Mouse (Mus musculus) embryonic facial prominence, embryonic 13.5 days (tissue): Measurements from ENCODE around the gene Ranbp17. TPM values are rescaled to one million over a fixed set of nuclear protein-coding genes. Genes with fewer than 3 reads are reported as not detected.
"Not testable (repeated sequence)": the region's sequence is repeated elsewhere in the genome, so short reads cannot be mapped to it uniquely, and the experiment has no call there.

Source experiments
- ATAC-seq: fragments of 200-750 bp; cut with Nextera tagmentation; 2 replicates; pipeline ENCODE4 v1.8.0; 2017; ENCODE audit warnings: low read depth; ENCODE audit not compliant: insufficient number of reproducible peaks, insufficient read depth, low FRiP score, low TSS enrichment
- H3K27ac ChIP-seq: fragments of 300-500 bp; sonication (generic); 2 replicates; pipeline ENCODE4 v1.5.1; 2015; ENCODE audit warnings: moderate library complexity, mild to moderate bottlenecking, inconsistent platforms
- H3K27me3 ChIP-seq: fragments of 300-500 bp; sonication (generic); 2 replicates; pipeline ENCODE4 v1.6.1; 2015; ENCODE audit warnings: mild to moderate bottlenecking, inconsistent platforms
- H3K36me3 ChIP-seq: fragments of 300-500 bp; sonication (generic); 2 replicates; pipeline ENCODE4 v1.6.1; 2015; ENCODE audit warnings: mild to moderate bottlenecking, inconsistent platforms
- H3K4me1 ChIP-seq: fragments of 300-500 bp; sonication (generic); 2 replicates; pipeline ENCODE4 v1.6.1; 2015; ENCODE audit warnings: inconsistent platforms
- H3K4me2 ChIP-seq: fragments of 300-500 bp; sonication (generic); 2 replicates; pipeline ENCODE4 v1.6.1; 2015; ENCODE audit warnings: moderate library complexity, mild to moderate bottlenecking, inconsistent platforms
- H3K4me3 ChIP-seq: fragments of 300-500 bp; sonication (generic); 2 replicates; pipeline ENCODE4 v1.5.1; 2015; ENCODE audit warnings: mild to moderate bottlenecking, inconsistent platforms
- H3K9ac ChIP-seq: fragments of 300-500 bp; sonication (generic); 2 replicates; pipeline ENCODE4 v1.6.1; 2015; ENCODE audit warnings: mild to moderate bottlenecking, inconsistent platforms
- H3K9me3 ChIP-seq: fragments of 300-500 bp; sonication (generic); 2 replicates; pipeline ENCODE4 v1.6.1; 2016; ENCODE audit warnings: inconsistent platforms
- WGBS: fragments of 180-500 bp; shearing (Covaris S2); methylation state at CpG from one replicate; pipeline ENCODE4 v1.1.7; 2015; ENCODE audit warnings: mixed read lengths; 5-methylcytosine and 5-hydroxymethylcytosine counted together
- polyA plus RNA-seq: library from polyadenylated mRNA; unstranded; fragments of >200 nt; fragmentation: Nextera tagmentation; extraction: Ambion mirVana; gene quantifications from 2 replicates; pipeline ENCODE4 v1.2.1, GENCODE M21; 2015

Gene Ranbp17
- polyA plus RNA-seq, 1 experiment from 2014 or later: 5.5 TPM

DNA sequence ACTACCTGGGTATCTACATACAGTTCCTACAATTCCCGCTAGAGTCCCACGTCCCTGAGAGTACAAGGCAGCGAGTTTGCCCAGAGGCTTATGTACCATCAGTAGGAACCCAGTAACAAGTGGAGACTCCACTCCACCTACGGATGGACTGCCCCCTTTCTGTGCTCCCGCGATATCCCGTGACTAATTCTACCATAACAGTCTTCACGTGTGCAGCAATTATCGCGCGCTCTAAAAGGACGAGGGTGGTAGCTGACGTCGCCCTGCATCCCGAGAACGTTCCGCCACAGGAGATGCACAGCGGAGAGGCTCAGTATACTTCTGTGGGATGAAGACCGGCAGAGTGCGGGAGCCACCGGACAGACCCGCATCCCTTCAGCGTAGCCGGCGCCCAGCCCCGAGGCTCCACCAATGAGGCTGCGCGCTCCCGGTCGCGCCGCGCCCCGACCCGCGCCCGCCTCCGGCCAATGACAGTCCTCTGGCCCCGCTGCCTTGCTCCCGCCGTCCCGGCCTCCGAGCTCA, 631 bp downstream of the Ranbp17 start:
- Histone ChIP-seq H3K9me3 (0 out of 2 replicates have a peak, but pooled peaks cover 2% of the 10 kb centered on the region), H3K4me2 (peak overlapping the region; percentile 80), H3K27me3 (no peaks in the 10 kb centered on the region), H3K4me3 (peak overlapping the region; percentile 92), H3K4me1 (0 out of 2 replicates have a peak, but pooled peaks cover 3% of the 10 kb centered on the region), H3K9ac (peak overlapping the region; percentile 80), H3K27ac (peak overlapping the region; percentile 55; the same call in 1 of the 2 replicates), H3K36me3 (no peaks in the 10 kb centered on the region)
- peak; percentile 78 for ATAC-seq
- WGBS: under 1% methylated on average over 43 of the region's 43 CpGs

DNA sequence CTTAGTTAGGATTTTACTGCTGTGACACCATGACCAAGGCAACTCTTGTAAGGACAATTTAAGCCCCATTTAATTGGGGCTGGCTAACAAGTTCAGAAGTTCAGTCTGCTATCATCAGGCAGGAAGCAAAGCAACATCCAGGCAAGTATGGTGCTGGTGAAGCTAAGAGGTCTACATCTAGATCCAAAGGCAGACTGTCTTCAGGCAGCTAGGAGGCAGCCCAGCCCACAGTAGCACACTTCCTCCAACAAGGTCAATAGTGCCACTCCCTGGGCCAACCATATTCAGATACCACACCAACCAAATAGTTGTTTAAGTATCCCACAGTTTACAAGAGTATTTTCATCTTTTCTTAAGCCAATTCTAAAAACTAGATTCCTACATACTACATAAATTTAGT, 4.1 kb downstream of the Ranbp17 start:
- Histone ChIP-seq H3K9me3 (no peaks in the 10 kb centered on the region), H3K4me3 (no peak overlapping the region), H3K27me3 (no peaks in the 10 kb centered on the region), H3K4me2 (no peak overlapping the region), H3K4me1 (0 out of 2 replicates have a peak, but pooled peaks cover 3% of the 10 kb centered on the region), H3K9ac (no peak overlapping the region), H3K27ac (no peak overlapping the region), H3K36me3 (no peaks in the 10 kb centered on the region)
- no peak for ATAC-seq

- no peak overlapping the region for H3K4me2 ChIP-seq
- H3K27ac ChIP-seq: no peak overlapping the region
- H3K4me3 ChIP-seq: no peak overlapping the region
- no peaks in the 10 kb centered on the region for H3K9me3 ChIP-seq
- H3K36me3 ChIP-seq: no peaks in the 10 kb centered on the region
- no peaks in the 10 kb centered on the region for H3K4me1 ChIP-seq
- WGBS: 69% methylated on average over 4 of the region's 4 CpGs
- no peaks in the 10 kb centered on the region for H3K27me3 ChIP-seq
- no peak for ATAC-seq
- H3K9ac ChIP-seq: no peak overlapping the region
Measured at GRCm38 (mm10) chr11:33485746-33486145, 27.8 kb downstream of the Ranbp17 start.

DNA sequence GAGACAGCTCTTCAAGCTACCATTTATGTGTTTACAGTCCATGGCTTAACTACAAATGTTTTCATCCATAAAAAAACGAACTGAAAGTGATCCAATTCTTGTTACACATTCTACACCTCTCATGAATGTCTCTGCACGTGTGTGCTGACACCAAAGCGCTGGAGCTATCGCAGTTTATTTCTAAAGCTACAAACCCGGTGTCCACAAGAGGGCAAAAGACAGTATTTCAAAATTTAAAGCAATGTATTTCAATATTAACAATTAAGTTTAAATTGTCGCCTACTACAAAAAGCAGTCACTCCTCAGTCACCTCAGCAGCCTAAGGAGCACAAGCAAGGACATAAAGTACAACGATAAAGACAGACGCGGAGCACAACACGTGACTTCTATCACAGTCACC, 33.1 kb downstream of the Ranbp17 start:
- no peaks in the 10 kb centered on the region for H3K9me3 ChIP-seq
- no peaks in the 10 kb centered on the region for H3K36me3 ChIP-seq
- H3K27me3 ChIP-seq: no peaks in the 10 kb centered on the region
- 83% methylated on average over 10 of the region's 10 CpGs for WGBS
- no peak overlapping the region for H3K4me2 ChIP-seq
- H3K27ac ChIP-seq: no peak overlapping the region
- ATAC-seq: no peak
- no peak overlapping the region for H3K9ac ChIP-seq
- H3K4me3 ChIP-seq: no peak overlapping the region
- no peaks in the 10 kb centered on the region for H3K4me1 ChIP-seq

GRCm38 (mm10) chr11:33479209-33479608, 34.3 kb downstream of the Ranbp17 start:
- Histone ChIP-seq H3K4me2 (no peak overlapping the region), H3K9me3 (no peaks in the 10 kb centered on the region), H3K4me3 (no peak overlapping the region), H3K27me3 (no peaks in the 10 kb centered on the region), H3K4me1 (no peaks in the 10 kb centered on the region), H3K36me3 (no peaks in the 10 kb centered on the region), H3K9ac (no peak overlapping the region), H3K27ac (no peak overlapping the region)
- 77% methylated on average over 4 of the region's 4 CpGs for WGBS
- ATAC-seq: no peak

DNA sequence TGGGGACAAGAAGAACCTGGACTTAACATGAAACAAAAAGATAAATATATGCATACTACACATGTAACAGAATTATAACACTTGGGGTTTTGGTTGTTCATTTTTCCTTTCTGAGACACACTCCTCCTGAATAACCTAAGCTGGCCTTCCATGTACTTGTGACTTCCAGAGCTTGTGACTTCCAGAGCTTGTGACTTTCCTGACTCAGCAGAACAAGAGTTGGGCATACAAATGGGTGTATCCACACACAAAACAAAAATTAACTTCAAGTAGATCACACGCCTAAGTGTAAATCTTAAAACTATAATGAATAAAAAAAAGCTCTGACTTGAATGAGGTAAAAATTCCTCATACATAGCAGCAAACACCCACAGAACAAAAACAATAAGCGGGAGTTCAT, 36.9 kb downstream of the Ranbp17 start:
- Histone ChIP-seq H3K9ac (no peak overlapping the region), H3K36me3 (no peaks in the 10 kb centered on the region), H3K4me1 (no peaks in the 10 kb centered on the region), H3K9me3 (no peaks in the 10 kb centered on the region), H3K4me3 (no peak overlapping the region), H3K27ac (no peak overlapping the region), H3K27me3 (no peaks in the 10 kb centered on the region), H3K4me2 (no peak overlapping the region)
- no peak for ATAC-seq
- 93% methylated on average over 2 of the region's 2 CpGs for WGBS

GRCm38 (mm10) chr11:33461172-33461571, 52.4 kb downstream of the Ranbp17 start:
- no peak for ATAC-seq
- H3K27ac ChIP-seq: no peak overlapping the region
- 50% methylated on average over 1 of the region's 1 CpGs for WGBS

DNA sequence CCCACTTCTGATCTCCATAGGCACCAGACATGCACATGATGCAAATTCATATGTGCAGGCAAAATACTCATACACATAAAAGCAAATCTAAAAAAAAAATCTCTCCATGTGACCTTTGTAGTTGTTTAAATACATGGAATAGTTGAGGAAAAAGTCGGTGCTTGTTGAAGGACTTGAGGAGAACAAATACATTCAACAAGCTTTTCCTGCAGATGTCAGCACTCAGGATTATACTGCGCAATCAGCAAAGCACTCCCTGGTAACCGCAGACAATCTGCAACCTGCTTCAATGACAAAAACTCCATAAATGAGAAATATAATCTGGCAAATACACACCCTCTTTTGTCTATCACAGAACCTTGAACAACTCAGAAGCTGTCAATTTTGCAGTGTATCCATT, 59.5 kb downstream of the Ranbp17 start:
- no peak for ATAC-seq
- Histone ChIP-seq H3K9me3 (no peaks in the 10 kb centered on the region), H3K4me1 (no peaks in the 10 kb centered on the region), H3K36me3 (no peaks in the 10 kb centered on the region), H3K27me3 (no peaks in the 10 kb centered on the region), H3K4me2 (no peak overlapping the region), H3K4me3 (no peak overlapping the region), H3K27ac (no peak overlapping the region), H3K9ac (no peak overlapping the region)
- WGBS: 86% methylated on average over 3 of the region's 3 CpGs

More at GRCm38 (mm10) chr11:33461172-33461571, 52.4 kb downstream of the Ranbp17 start:
- Histone ChIP-seq H3K9ac (no peak overlapping the region), H3K36me3 (no peaks in the 10 kb centered on the region), H3K27me3 (no peaks in the 10 kb centered on the region), H3K4me1 (no peaks in the 10 kb centered on the region), H3K4me2 (no peak overlapping the region), H3K4me3 (no peak overlapping the region), H3K9me3 (no peaks in the 10 kb centered on the region)

DNA sequence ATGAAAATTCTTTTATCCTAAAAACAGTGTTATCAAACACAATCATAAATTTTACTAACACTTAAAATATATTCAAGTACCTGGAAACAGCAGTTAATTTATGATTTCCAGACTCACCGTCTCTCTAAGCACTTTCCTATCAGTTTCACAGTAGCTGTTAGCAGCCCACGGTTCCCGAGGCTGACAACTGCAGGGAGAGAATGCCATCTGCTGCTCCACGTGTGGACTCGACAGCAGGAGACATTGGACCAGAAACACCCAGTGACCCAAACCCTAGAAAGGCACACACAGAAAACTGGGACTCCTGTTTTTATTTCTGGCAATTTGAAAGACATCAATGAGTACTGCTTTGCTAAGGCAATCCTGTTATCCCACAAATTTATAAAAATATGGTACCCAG, 79.7 kb downstream of the Ranbp17 start:
- ATAC-seq: no peak
- Histone ChIP-seq H3K9ac (no peak overlapping the region), H3K36me3 (no peaks in the 10 kb centered on the region), H3K27ac (no peak overlapping the region), H3K4me3 (no peak overlapping the region), H3K4me2 (no peak overlapping the region), H3K9me3 (no peaks in the 10 kb centered on the region), H3K4me1 (no peaks in the 10 kb centered on the region), H3K27me3 (no peaks in the 10 kb centered on the region)
- 39% methylated on average over 5 of the region's 5 CpGs for WGBS

DNA sequence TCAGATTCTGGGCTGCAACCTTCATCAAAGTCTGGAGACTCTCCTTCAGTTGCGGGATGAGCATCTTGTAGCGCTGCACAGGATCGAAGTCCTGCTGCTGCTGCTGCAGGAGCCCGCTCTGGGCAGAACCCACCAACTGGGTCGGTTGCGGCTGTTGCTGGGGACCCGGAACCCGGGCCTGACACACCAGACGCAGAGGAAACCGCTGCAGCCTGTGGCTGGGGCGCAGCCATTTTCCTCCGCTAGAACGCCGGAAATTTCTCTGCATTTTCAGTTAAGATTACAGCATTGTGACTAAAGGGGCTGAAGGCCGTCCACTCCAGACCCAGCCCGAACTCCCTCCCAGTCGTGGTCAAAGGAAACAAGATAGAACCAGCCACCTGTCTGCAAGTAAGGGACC, 85.3 kb downstream of the Ranbp17 start:
- H3K9ac ChIP-seq, H3K27ac ChIP-seq, H3K4me1 ChIP-seq, H3K27me3 ChIP-seq, ATAC-seq, H3K36me3 ChIP-seq, H3K4me2 ChIP-seq, H3K9me3 ChIP-seq, H3K4me3 ChIP-seq: not testable (repeated sequence)
- WGBS: 90% methylated on average over 17 of the region's 17 CpGs

DNA sequence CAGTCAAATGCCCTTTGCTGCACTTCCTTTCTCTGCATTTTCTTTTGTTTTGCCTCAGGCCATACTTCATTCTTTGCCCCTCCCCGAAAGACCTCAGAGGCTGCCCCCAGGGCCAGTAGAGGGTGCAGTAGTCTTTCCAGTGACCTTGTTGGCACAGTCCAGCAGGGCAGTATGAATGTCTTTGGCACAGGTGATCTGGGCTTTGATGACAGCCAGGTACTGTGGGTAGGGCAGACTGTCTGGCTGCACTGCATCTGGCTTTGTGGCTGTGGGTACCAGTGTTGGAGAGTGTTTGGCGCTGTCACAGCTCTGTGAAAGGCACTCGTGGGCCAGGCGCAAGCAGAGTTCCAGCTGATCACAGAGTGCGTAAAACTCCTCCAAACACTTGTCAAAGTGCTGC, 85.8 kb downstream of the Ranbp17 start:
- H3K9ac ChIP-seq, H3K4me2 ChIP-seq, H3K27me3 ChIP-seq, H3K36me3 ChIP-seq, H3K4me1 ChIP-seq, H3K9me3 ChIP-seq, ATAC-seq, H3K4me3 ChIP-seq, H3K27ac ChIP-seq: not testable (repeated sequence)
- WGBS: 80% methylated on average over 5 of the region's 5 CpGs

GRCm38 (mm10) chr11:33422226-33422625, 91.3 kb downstream of the Ranbp17 start:
- 62% methylated on average over 3 of the region's 3 CpGs for WGBS
- H3K27me3 ChIP-seq: no peaks in the 10 kb centered on the region

DNA sequence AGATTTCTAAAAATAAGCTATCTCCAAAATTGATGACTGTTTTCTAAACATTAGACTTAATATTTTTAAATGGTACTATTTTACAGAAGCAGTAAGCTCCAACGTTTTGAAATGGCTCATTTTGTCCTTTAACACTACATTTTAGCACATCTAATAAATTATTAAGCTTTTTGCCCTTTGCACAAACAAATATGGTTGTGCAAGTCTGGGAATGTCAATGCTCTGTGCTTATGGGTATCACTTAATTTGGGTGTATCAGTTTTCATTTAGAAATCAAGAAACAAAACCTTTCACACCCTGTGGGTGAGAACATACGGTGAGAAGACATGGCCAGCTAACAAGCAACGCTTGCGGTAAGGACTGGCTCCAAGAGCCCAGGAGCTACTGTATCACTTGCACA, 108.9 kb downstream of the Ranbp17 start:
- no peak overlapping the region for H3K27ac ChIP-seq
- ATAC-seq: no peak
- no peak overlapping the region for H3K4me2 ChIP-seq
- H3K9ac ChIP-seq: no peak overlapping the region
- no peaks in the 10 kb centered on the region for H3K27me3 ChIP-seq
- H3K36me3 ChIP-seq: no peaks in the 10 kb centered on the region
- 85% methylated on average over 4 of the region's 4 CpGs for WGBS
- no peaks in the 10 kb centered on the region for H3K9me3 ChIP-seq
- H3K4me1 ChIP-seq: no peaks in the 10 kb centered on the region
- no peak overlapping the region for H3K4me3 ChIP-seq

More at GRCm38 (mm10) chr11:33422226-33422625, 91.3 kb downstream of the Ranbp17 start:
- H3K9me3 ChIP-seq: no peaks in the 10 kb centered on the region
- ATAC-seq: no peak
- H3K27ac ChIP-seq: no peak overlapping the region
- no peak overlapping the region for H3K4me3 ChIP-seq
- H3K9ac ChIP-seq: no peak overlapping the region
- H3K36me3 ChIP-seq: no peaks in the 10 kb centered on the region
- H3K4me1 ChIP-seq: no peaks in the 10 kb centered on the region
- no peak overlapping the region for H3K4me2 ChIP-seq
